Mouse (Mus musculus) lung, adult 2 months (tissue): ENCODE measurements around the gene Ero1lb. TPM values are rescaled to one million over a fixed set of nuclear protein-coding genes. Genes with fewer than 3 reads are reported as not detected.
"Not testable (repeated sequence)": the region's sequence is repeated elsewhere in the genome, so short reads cannot be mapped to it uniquely, and the experiment has no call there.

ENCODE experiments used
- DNase-seq: peaks from one replicate; pipeline ENCODE4 v3.0.0; 2022
- H3K4me1 ChIP-seq: fragments of 200-500 bp; 2 replicates; pipeline ENCODE4 v1.6.1; 2011; ENCODE audit warnings: low read length; ENCODE audit not compliant: control insufficient read depth, insufficient read depth
- H3K4me3 ChIP-seq: fragments of 200-500 bp; replicated peaks from 2 replicates; pipeline ENCODE3; 2011; ENCODE audit warnings: low read depth, mild to moderate bottlenecking, control low read depth, low read length; ENCODE audit errors: extremely low read depth
- POLR2A ChIP-seq: fragments of 200-500 bp; IDR thresholded peaks from 2 replicates; pipeline ENCODE4 v1.6.1; 2011; ENCODE audit warnings: low read depth, mild to moderate bottlenecking, control low read depth, low read length, borderline replicate concordance; ENCODE audit errors: extremely low read depth
- WGBS: fragments of 180-500 bp; shearing (Covaris S2); methylation state at CpG from one replicate; pipeline ENCODE4 v1.1.7; 2018; 5-methylcytosine and 5-hydroxymethylcytosine counted together
- polyA plus RNA-seq: library from polyadenylated mRNA; depleted of rRNA; stranded (reverse); fragments of >200 nt; gene quantifications from 2 replicates; pipeline ENCODE4 v1.2.3, GENCODE M21; 2012; rRNA removed

The Ero1lb gene
- polyA plus RNA-seq, 1 experiment, result 4.1 TPM

DNA sequence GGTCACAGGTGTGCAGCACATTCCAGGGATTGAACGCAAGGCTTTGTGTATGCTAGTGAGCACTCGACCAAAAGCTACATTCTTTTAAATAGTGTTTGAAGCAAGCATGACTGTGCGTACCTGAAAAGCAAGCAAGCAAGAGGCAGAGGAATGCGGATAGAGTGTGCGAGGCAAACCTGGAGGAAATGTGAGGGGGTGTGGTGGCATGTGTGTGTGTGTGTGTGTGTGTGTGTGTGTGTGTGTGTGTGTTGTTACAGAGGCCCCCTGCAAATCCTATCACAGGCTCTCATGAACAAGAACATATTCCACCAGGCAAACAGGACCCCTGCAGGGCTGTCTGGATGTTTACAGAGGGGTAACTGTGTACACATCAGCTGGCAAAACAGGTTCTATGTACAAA is 64.6 kb downstream of the Ero1lb start:
- 65% methylated on average over 5 of the region's 5 CpGs for WGBS
- H3K4me3 ChIP-seq, H3K4me1 ChIP-seq: not testable (repeated sequence)
- DNase-seq, result peak; percentile 26

- not testable (repeated sequence) for DNase-seq, H3K4me3 ChIP-seq, H3K4me1 ChIP-seq
- WGBS, result 61% methylated on average over 2 of the region's 6 CpGs
Measured at GRCm38 (mm10) chr13:12634941-12635588, 69.4 kb downstream of the Ero1lb start.

GRCm38 (mm10) chr13:12642795-12643194 is 77.1 kb downstream of the Ero1lb start:
- not testable (repeated sequence) for H3K4me3 ChIP-seq, H3K4me1 ChIP-seq, DNase-seq
- WGBS, result 96% methylated on average over 3 of the region's 4 CpGs

- not testable (repeated sequence) for H3K4me1 ChIP-seq, H3K4me3 ChIP-seq, DNase-seq
- 54% methylated on average over 5 of the region's 5 CpGs for WGBS
Measured at GRCm38 (mm10) chr13:12646676-12647075, 81.0 kb downstream of the Ero1lb start.

GRCm38 (mm10) chr13:12650020-12650876 is 84.6 kb downstream of the Ero1lb start:
- peak overlapping the region; percentile 68 for H3K4me3 ChIP-seq
- peak; percentile 72 for DNase-seq
- 0 out of 2 replicates have a peak, but pooled peaks have one; percentile 29 for TF ChIP-seq POLR2A
- H3K4me1 ChIP-seq, result not testable (repeated sequence)
- WGBS, result under 1% methylated on average over 64 of the region's 79 CpGs

- peak; percentile 67 for DNase-seq
- H3K4me3 ChIP-seq, result peak overlapping the region; percentile 51
- WGBS, result under 1% methylated on average over 13 of the region's 13 CpGs
- not testable (repeated sequence) for H3K4me1 ChIP-seq
Measured at GRCm38 (mm10) chr13:12650877-12651176, 85.2 kb downstream of the Ero1lb start.

Other genes with a start within 250 kb of the Ero1lb start
- gene Actn2, start 225.1 kb upstream of the Ero1lb start, polyA plus RNA-seq, result 40.0 and 61.4 TPM in 2 replicates
- 21.6 and 23.5 TPM in 2 replicates for gene Heatr1, start 170.8 kb upstream of the Ero1lb start, polyA plus RNA-seq
- gene Lgals8, start 100.9 kb upstream of the Ero1lb start, polyA plus RNA-seq, result 23.5 and 36.3 TPM in 2 replicates
- gene Edaradd, start 45.4 kb upstream of the Ero1lb start, polyA plus RNA-seq, result 0.28 and 0.53 TPM in 2 replicates
- gene Prl2c3, start 234.2 kb downstream of the Ero1lb start, polyA plus RNA-seq, result not detected in 2 replicates